Mouse (Mus musculus) ES-Bruce4 (cell line): ENCODE results near the gene Arhgap33.

Experiments
- CTCF ChIP-seq: IDR thresholded peaks from one replicate; pipeline ENCODE4 v1.8.1; 2011; ENCODE audit warnings: low read depth, low read length
- EP300 ChIP-seq: IDR thresholded peaks from 2 replicates; pipeline ENCODE4 v1.6.1; 2011; ENCODE audit warnings: low read depth, low read length; ENCODE audit not compliant: insufficient read depth
- POLR2A ChIP-seq: IDR thresholded peaks from one replicate; pipeline ENCODE4 v1.8.1; 2011; ENCODE audit warnings: low read length; ENCODE audit not compliant: insufficient read depth

DNA sequence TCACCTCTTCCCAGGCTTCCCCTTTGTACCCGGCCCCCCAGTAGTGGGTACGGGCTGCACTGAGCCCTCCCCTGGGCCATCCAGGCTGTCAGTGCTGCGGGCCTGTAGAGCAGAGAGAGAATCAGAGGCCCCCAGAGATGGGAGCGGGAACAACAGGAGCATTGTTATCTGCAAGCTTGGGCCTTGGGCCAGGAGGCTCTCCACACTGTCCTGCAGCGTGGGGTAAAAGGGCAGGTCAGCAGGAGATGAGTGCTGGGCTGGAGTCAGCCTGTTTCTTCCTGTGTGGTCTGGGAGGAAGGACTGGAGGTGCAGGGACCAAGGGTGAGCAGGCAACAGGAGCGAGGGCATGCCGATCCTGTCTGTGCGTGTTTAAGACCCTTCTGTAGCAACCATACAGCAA is 1.9 kb downstream of the Arhgap33 start:
- TF ChIP-seq CTCF (no peak), POLR2A (no peak), EP300 (no peak)
